Comparison of ENCODE assay signal across 18 mouse cellular contexts in the genomic region with DNA sequence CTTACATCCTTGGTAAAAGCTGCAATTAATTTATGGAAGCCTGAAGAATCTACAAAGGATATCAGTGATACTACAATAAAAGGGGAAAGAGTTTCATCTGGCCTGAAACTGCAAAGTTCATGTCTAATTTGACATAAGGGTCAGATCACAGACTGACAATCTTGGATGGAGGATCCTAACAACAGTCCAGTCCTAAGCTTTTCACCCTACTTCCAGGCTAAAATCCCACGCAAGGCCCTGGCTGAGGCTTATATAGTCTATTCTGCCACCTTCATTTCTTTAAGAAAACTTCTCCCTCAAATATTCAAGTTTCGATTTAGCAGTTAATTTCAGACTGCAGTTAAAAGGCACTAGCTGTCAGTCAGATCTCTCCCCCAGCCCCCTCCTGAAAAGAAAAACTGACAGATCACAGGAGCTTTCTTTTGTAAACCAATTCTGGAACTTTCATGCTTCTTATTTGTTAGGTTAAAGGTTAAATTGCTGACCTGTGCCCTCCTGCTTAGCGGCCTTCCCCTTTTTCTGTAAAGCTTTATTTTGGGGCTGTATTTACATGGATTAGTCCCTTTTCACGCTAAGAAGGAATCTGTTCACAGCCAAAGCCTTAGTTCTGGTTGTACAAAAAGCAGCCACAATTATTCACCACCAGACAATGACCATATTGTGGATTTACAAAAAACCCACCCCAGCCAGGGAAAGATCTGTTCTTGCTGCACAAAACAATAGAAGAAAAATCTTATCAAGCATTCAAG.
A peak's percentile ranks its signal among the peaks of the same experiment; 100 is the strongest.
DNase-seq lines count a peak whose midpoint lies in the region; ATAC-seq and TF ChIP-seq lines count a peak whose summit lies in the region.
"Had no signal": no experiment of that assay in that cellular context is flagged by ENCODE, and none has a peak within 500 bp of the region (broad histone marks: within the 10 kb centered on the region; RNA-seq: fewer than 3 reads in every experiment).

No protein-coding gene starts in this region.

- no peak for TF ChIP-seq CTCF in hindbrain, postnatal 0 days (IDR thresholded peaks at IDR 0.05; ENCODE audit: low read depth)
- no peak for TF ChIP-seq CTCF in forebrain, postnatal 0 days (IDR thresholded peaks at IDR 0.05; ENCODE audit: low read depth)
- TF ChIP-seq CTCF in gastrocnemius, adult 2 months (IDR thresholded peaks at IDR 0.05), result no peak
- TF ChIP-seq CTCF in left cerebral cortex, adult 2 months (IDR thresholded peaks at IDR 0.05), result no peak

- no peak overlapping the region for H3K4me2 ChIP-seq in hindbrain, postnatal 0 days (ENCODE audit: low read depth, low read length)
- H3K4me2 ChIP-seq in neural tube, embryonic 15.5 days, result no peak overlapping the region
- H3K4me2 ChIP-seq in forebrain, postnatal 0 days (ENCODE audit: low read depth), result no peak overlapping the region
- H3K4me2 ChIP-seq: embryonic facial prominence, embryonic 12.5 days; heart, embryonic 13.5 days; hindbrain, embryonic 13.5 days; limb, embryonic 15.5 days had no signal

- WGBS in hindbrain, embryonic 10.5 days, result 7% methylated on average over 4 of the region's 4 CpGs
- 22% methylated on average over 4 of the region's 4 CpGs for WGBS in hindbrain, postnatal 0 days
- WGBS in neural tube, embryonic 15.5 days, result 14% methylated on average over 4 of the region's 4 CpGs
- 14% methylated on average over 4 of the region's 4 CpGs for WGBS in forebrain, postnatal 0 days

- H3K27me3 ChIP-seq in hindbrain, embryonic 10.5 days (ENCODE audit: insufficient read depth, poor library complexity, severe bottlenecking), result peaks cover 95% of the 10 kb centered on the region
- no peaks in the 10 kb centered on the region for H3K27me3 ChIP-seq in hindbrain, postnatal 0 days (ENCODE audit: insufficient read depth, low read length)
- H3K27me3 ChIP-seq in neural tube, embryonic 15.5 days (replicated peaks), result peaks cover 20% of the 10 kb centered on the region
- H3K27me3 ChIP-seq in forebrain, postnatal 0 days (ENCODE audit: insufficient read depth, low read length), result no peaks in the 10 kb centered on the region
- H3K27me3 ChIP-seq: CH12.LX; embryonic facial prominence, embryonic 12.5 days; heart, embryonic 13.5 days; limb, embryonic 15.5 days had no signal

- no peak for ATAC-seq in hindbrain, postnatal 0 days
- ATAC-seq in neural tube, embryonic 15.5 days (ENCODE audit: low FRiP score), result no peak
- ATAC-seq in forebrain, postnatal 0 days, result no peak; the same call in 1 of the 2 replicates
- ATAC-seq: lung, postnatal 0 days had no signal

- intact Hi-C loops in heart, postnatal 14 days (cut with DNase I), result no loop called here
- intact Hi-C loops in gastrocnemius, adult 2 months (cut with DNase I), result no loop called here
- intact Hi-C loops in left cerebral cortex, adult 2 months (cut with DNase I), result no loop called here

- peaks cover 19% of the 10 kb centered on the region for H3K4me1 ChIP-seq in hindbrain, embryonic 10.5 days (replicated peaks)
- no peaks in the 10 kb centered on the region for H3K4me1 ChIP-seq in hindbrain, postnatal 0 days (ENCODE audit: insufficient read depth, low read length)
- peaks cover 6% of the 10 kb centered on the region; the same call in 1 of the 2 replicates for H3K4me1 ChIP-seq in neural tube, embryonic 15.5 days
- 0 out of 2 replicates have a peak, but pooled peaks cover 9% of the 10 kb centered on the region for H3K4me1 ChIP-seq in forebrain, postnatal 0 days (ENCODE audit: insufficient read depth)
- H3K4me1 ChIP-seq: limb, embryonic 15.5 days had no signal

- no peaks in the 10 kb centered on the region for H3K36me3 ChIP-seq in hindbrain, embryonic 10.5 days
- no peaks in the 10 kb centered on the region for H3K36me3 ChIP-seq in hindbrain, postnatal 0 days (ENCODE audit: insufficient read depth, low read length)
- H3K36me3 ChIP-seq in neural tube, embryonic 15.5 days, result no peaks in the 10 kb centered on the region
- H3K36me3 ChIP-seq in forebrain, postnatal 0 days (ENCODE audit: insufficient read depth), result no peaks in the 10 kb centered on the region
- H3K36me3 ChIP-seq: embryonic facial prominence, embryonic 12.5 days; heart, embryonic 13.5 days; hindbrain, embryonic 13.5 days; limb, embryonic 15.5 days had no signal

- H3K9ac ChIP-seq in hindbrain, postnatal 0 days (replicated peaks; ENCODE audit: low read length), result no peak overlapping the region
- no peak overlapping the region for H3K9ac ChIP-seq in neural tube, embryonic 15.5 days (replicated peaks)
- no peak overlapping the region for H3K9ac ChIP-seq in forebrain, postnatal 0 days
- H3K9ac ChIP-seq: embryonic facial prominence, embryonic 12.5 days; heart, embryonic 13.5 days; hindbrain, embryonic 13.5 days; limb, embryonic 15.5 days had no signal

- no peak overlapping the region for H3K4me3 ChIP-seq in hindbrain, embryonic 10.5 days
- no peak overlapping the region for H3K4me3 ChIP-seq in hindbrain, postnatal 0 days (ENCODE audit: low read length)
- H3K4me3 ChIP-seq in neural tube, embryonic 15.5 days (replicated peaks), result no peak overlapping the region
- H3K4me3 ChIP-seq in forebrain, postnatal 0 days (ENCODE audit: low read depth, low read length), result no peak overlapping the region
- no peak overlapping the region for H3K4me3 ChIP-seq in gastrocnemius, adult 2 months
- no peak overlapping the region for H3K4me3 ChIP-seq in left cerebral cortex, adult 2 months
- H3K4me3 ChIP-seq: embryonic facial prominence, embryonic 12.5 days; heart, embryonic 13.5 days; hindbrain, embryonic 13.5 days; limb, embryonic 15.5 days had no signal

- H3K27ac ChIP-seq in hindbrain, embryonic 10.5 days, result no peak overlapping the region
- H3K27ac ChIP-seq in hindbrain, postnatal 0 days, result no peak overlapping the region
- no peak overlapping the region for H3K27ac ChIP-seq in neural tube, embryonic 15.5 days (replicated peaks)
- peak overlapping the region; percentile 1; the same call in 1 of the 2 replicates for H3K27ac ChIP-seq in forebrain, postnatal 0 days (ENCODE audit: low read depth, low read length)
- H3K27ac ChIP-seq in gastrocnemius, adult 2 months, result no peak overlapping the region
- no peak overlapping the region for H3K27ac ChIP-seq in left cerebral cortex, adult 2 months
- H3K27ac ChIP-seq: embryonic facial prominence, embryonic 12.5 days; heart, embryonic 13.5 days; hindbrain, embryonic 13.5 days; limb, embryonic 15.5 days had no signal

- peak; percentile 40 for DNase-seq in hindbrain, embryonic 10.5 days (ENCODE audit: low spot score)
- no peak for DNase-seq in hindbrain, postnatal 0 days (ENCODE audit: low spot score)
- DNase-seq in neural tube, embryonic 10.5 days (ENCODE audit: extremely low spot score, low spot score), result peak; percentile 18
- DNase-seq in forebrain, postnatal 0 days, result no peak
- no peak for DNase-seq in heart, postnatal 14 days
- no peak for DNase-seq in gastrocnemius, adult 2 months
- no peak for DNase-seq in left cerebral cortex, adult 2 months (ENCODE audit: extremely low spot score in 1 of 2, low spot score in 2 of 2)
- DNase-seq: cerebellum, adult 9-10 months; gastrocnemius, postnatal 36 days; kidney, adult 8-10 months; right cerebral cortex, postnatal 25 days had no signal

- no peaks in the 10 kb centered on the region for H3K9me3 ChIP-seq in hindbrain, embryonic 10.5 days
- H3K9me3 ChIP-seq in hindbrain, postnatal 0 days (ENCODE audit: low read length), result no peaks in the 10 kb centered on the region
- no peaks in the 10 kb centered on the region for H3K9me3 ChIP-seq in neural tube, embryonic 15.5 days (replicated peaks)
- H3K9me3 ChIP-seq in forebrain, postnatal 0 days (ENCODE audit: low read length), result no peaks in the 10 kb centered on the region
- H3K9me3 ChIP-seq: embryonic facial prominence, embryonic 12.5 days; heart, embryonic 13.5 days; hindbrain, embryonic 13.5 days; limb, embryonic 15.5 days had no signal

Comparison
In these comparisons a context has a peak if more than half of its experiments do, and no peak if none do; other contexts are left out.
1. DNase-seq: peak in hindbrain, embryonic 10.5 days (single experiment) and neural tube, embryonic 10.5 days (single experiment); none in hindbrain, postnatal 0 days (single experiment), forebrain, postnatal 0 days (single experiment), heart, postnatal 14 days (0 of 2), gastrocnemius, adult 2 months (single experiment) and left cerebral cortex, adult 2 months (0 of 2).